Mouse (Mus musculus) kidney, adult 11 months (tissue): Measurements from ENCODE around the gene Frmpd4.
A peak's percentile ranks its signal among the peaks of the same experiment; 100 is the strongest.

Experiments
- DNase-seq: peaks from one replicate; pipeline ENCODE4 v3.0.0; 2022

The Frmpd4 gene

GRCm38 (mm10) chrX:168577131-168577530 lies at the start of gene Frmpd4:
Gene Frmpd4 (minus strand): TSS chrX:168577231.
- no peak for DNase-seq

- no peak for DNase-seq
These were observed 18.2 kb upstream of the Frmpd4 start for GRCm38 (mm10) chrX:168595193-168595592.

- DNase-seq, result no peak
These were observed 7.3 kb upstream of the Frmpd4 start for GRCm38 (mm10) chrX:168584303-168584702.

GRCm38 (mm10) chrX:168571808-168572207 lies 5.2 kb downstream of the Frmpd4 start:
- DNase-seq, result no peak

- no peak for DNase-seq
These were observed 7.8 kb downstream of the Frmpd4 start for GRCm38 (mm10) chrX:168569231-168569630.

- no peak for DNase-seq
These were observed 71.8 kb downstream of the Frmpd4 start for GRCm38 (mm10) chrX:168505254-168505653.

GRCm38 (mm10) chrX:168455233-168455632 lies 121.8 kb downstream of the Frmpd4 start:
- DNase-seq, result no peak

- no peak for DNase-seq
These were observed 145.8 kb downstream of the Frmpd4 start for GRCm38 (mm10) chrX:168431206-168431605.

GRCm38 (mm10) chrX:168429814-168430213 lies 147.2 kb downstream of the Frmpd4 start:
- DNase-seq, result no peak

- no peak for DNase-seq
These were observed 161.6 kb downstream of the Frmpd4 start for GRCm38 (mm10) chrX:168415403-168415802.

GRCm38 (mm10) chrX:168403512-168403911 lies 173.5 kb downstream of the Frmpd4 start:
- no peak for DNase-seq

GRCm38 (mm10) chrX:168350431-168350830 lies 226.6 kb downstream of the Frmpd4 start:
- DNase-seq, result no peak

GRCm38 (mm10) chrX:168349320-168350225 lies 227.5 kb downstream of the Frmpd4 start:
- peak; percentile 2 for DNase-seq

GRCm38 (mm10) chrX:168338212-168338611 lies 238.8 kb downstream of the Frmpd4 start:
- no peak for DNase-seq

- no peak for DNase-seq
These were observed 251.9 kb downstream of the Frmpd4 start for GRCm38 (mm10) chrX:168325161-168325560.

- no peak for DNase-seq
These were observed 264.9 kb downstream of the Frmpd4 start for GRCm38 (mm10) chrX:168312158-168312557.

- no peak for DNase-seq
These were observed 266.9 kb downstream of the Frmpd4 start for GRCm38 (mm10) chrX:168310143-168310542.

- DNase-seq, result no peak
These were observed 284.5 kb downstream of the Frmpd4 start for GRCm38 (mm10) chrX:168292506-168292905.

GRCm38 (mm10) chrX:168207034-168207433 lies 370.0 kb downstream of the Frmpd4 start:
- DNase-seq, result no peak

GRCm38 (mm10) chrX:168191944-168192343 lies 385.1 kb downstream of the Frmpd4 start:
- no peak for DNase-seq

- no peak for DNase-seq
These were observed 387.5 kb downstream of the Frmpd4 start for GRCm38 (mm10) chrX:168189563-168189962.

- no peak for DNase-seq
These were observed 414.0 kb downstream of the Frmpd4 start for GRCm38 (mm10) chrX:168163001-168163400.

GRCm38 (mm10) chrX:168158866-168159265 lies 418.2 kb downstream of the Frmpd4 start:
- DNase-seq, result no peak

- no peak for DNase-seq
These were observed 436.0 kb downstream of the Frmpd4 start for GRCm38 (mm10) chrX:168141051-168141450.

- DNase-seq, result no peak
These were observed 453.0 kb downstream of the Frmpd4 start for GRCm38 (mm10) chrX:168124043-168124442.
